Mouse (Mus musculus) midbrain, embryonic 15.5 days (tissue): ENCODE results near the gene Ntm. TPM values are rescaled to one million over a fixed set of nuclear protein-coding genes. Genes with fewer than 3 reads are reported as not detected.

Experiments used
- ATAC-seq: fragments of 200-750 bp; cut with Nextera tagmentation; replicated peaks from 2 replicates; pipeline ENCODE4 v1.8.0; 2017; ENCODE audit warnings: moderate TSS enrichment
- H3K27ac ChIP-seq: fragments of 300-500 bp; sonication (generic); 2 replicates; pipeline ENCODE4 v1.5.1; 2015; ENCODE audit warnings: mild to moderate bottlenecking, inconsistent platforms
- H3K27me3 ChIP-seq: fragments of 300-500 bp; sonication (generic); replicated peaks from 2 replicates; pipeline ENCODE4 v1.6.1; 2015; ENCODE audit warnings: inconsistent platforms
- H3K36me3 ChIP-seq: fragments of 300-500 bp; sonication (generic); replicated peaks from 2 replicates; pipeline ENCODE4 v1.6.1; 2015; ENCODE audit warnings: inconsistent platforms
- H3K4me1 ChIP-seq: fragments of 300-500 bp; sonication (generic); 2 replicates; pipeline ENCODE4 v1.6.1; 2015; ENCODE audit warnings: inconsistent platforms
- H3K4me2 ChIP-seq: fragments of 300-500 bp; sonication (generic); 2 replicates; pipeline ENCODE4 v1.6.1; 2015; ENCODE audit warnings: inconsistent platforms, mild to moderate bottlenecking, moderate library complexity
- H3K4me3 ChIP-seq: fragments of 300-500 bp; sonication (generic); 2 replicates; pipeline ENCODE4 v1.5.1; 2015; ENCODE audit warnings: mild to moderate bottlenecking, inconsistent platforms
- H3K9ac ChIP-seq: fragments of 300-500 bp; sonication (generic); 2 replicates; pipeline ENCODE4 v1.6.1; 2015; ENCODE audit warnings: mild to moderate bottlenecking, inconsistent platforms
- H3K9me3 ChIP-seq: fragments of 300-500 bp; sonication (generic); 2 replicates; pipeline ENCODE4 v1.6.1; 2016; ENCODE audit warnings: inconsistent platforms
- WGBS: fragments of 180-500 bp; shearing (Covaris S2); methylation state at CpG from one replicate; pipeline ENCODE4 v1.1.7; 2015; ENCODE audit warnings: mixed read lengths; 5-methylcytosine and 5-hydroxymethylcytosine counted together
- polyA plus RNA-seq: library from polyadenylated mRNA; unstranded; fragments of >200 nt; fragmentation: Nextera tagmentation; extraction: Ambion mirVana; gene quantifications from 2 replicates; pipeline ENCODE4 v1.2.1, GENCODE M21; 2015

The Ntm gene
- polyA plus RNA-seq, 1 experiment from 2014 or later: 246 TPM

GRCm38 (mm10) chr9:29288003-29288704, 674.8 kb downstream of the Ntm start:
- H3K36me3 ChIP-seq: no peaks in the 10 kb centered on the region
- H3K4me1 ChIP-seq: 0 out of 2 replicates have a peak, but pooled peaks cover 5% of the 10 kb centered on the region
- H3K27ac ChIP-seq: no peak overlapping the region
- no peak for ATAC-seq
- no peaks in the 10 kb centered on the region for H3K9me3 ChIP-seq
- H3K4me3 ChIP-seq: no peak overlapping the region
- WGBS: 88% methylated on average over 7 of the region's 7 CpGs
- no peak overlapping the region for H3K9ac ChIP-seq
- no peak overlapping the region for H3K4me2 ChIP-seq
- no peaks in the 10 kb centered on the region for H3K27me3 ChIP-seq

- Histone ChIP-seq H3K27ac (0 out of 2 replicates have a peak overlapping the region, but pooled peaks have one; percentile 22), H3K9ac (no peak overlapping the region), H3K4me1 (0 out of 2 replicates have a peak, but pooled peaks cover 5% of the 10 kb centered on the region), H3K36me3 (no peaks in the 10 kb centered on the region), H3K4me3 (no peak overlapping the region), H3K27me3 (no peaks in the 10 kb centered on the region), H3K9me3 (no peaks in the 10 kb centered on the region), H3K4me2 (no peak overlapping the region)
- no peak for ATAC-seq
Measured at GRCm38 (mm10) chr9:29285144-29285543, 677.8 kb downstream of the Ntm start.

- no peaks in the 10 kb centered on the region for H3K9me3 ChIP-seq
- no peak overlapping the region for H3K4me3 ChIP-seq
- H3K27ac ChIP-seq: no peak overlapping the region
- no peak overlapping the region for H3K4me2 ChIP-seq
- no peaks in the 10 kb centered on the region for H3K27me3 ChIP-seq
- no peak overlapping the region for H3K9ac ChIP-seq
- H3K4me1 ChIP-seq: peaks cover 13% of the 10 kb centered on the region; the same call in 1 of the 2 replicates
- WGBS: 71% methylated on average over 3 of the region's 3 CpGs
- no peak for ATAC-seq
- no peaks in the 10 kb centered on the region for H3K36me3 ChIP-seq
Measured at GRCm38 (mm10) chr9:29272861-29273260, 690.1 kb downstream of the Ntm start.

- Histone ChIP-seq H3K4me2 (no peak overlapping the region), H3K27me3 (no peaks in the 10 kb centered on the region), H3K36me3 (no peaks in the 10 kb centered on the region), H3K4me3 (no peak overlapping the region), H3K27ac (no peak overlapping the region), H3K9me3 (no peaks in the 10 kb centered on the region), H3K9ac (no peak overlapping the region), H3K4me1 (peaks cover 24% of the 10 kb centered on the region)
- no peak for ATAC-seq
- 86% methylated on average over 6 of the region's 6 CpGs for WGBS
Measured at GRCm38 (mm10) chr9:29269988-29270387, 693.0 kb downstream of the Ntm start.

- H3K27ac ChIP-seq: no peak overlapping the region
Measured at GRCm38 (mm10) chr9:29269277-29269646, 693.7 kb downstream of the Ntm start.

GRCm38 (mm10) chr9:29268583-29269276, 694.2 kb downstream of the Ntm start:
- H3K9me3 ChIP-seq: no peaks in the 10 kb centered on the region
- peak overlapping the region; percentile 56; the same call in 1 of the 2 replicates for H3K27ac ChIP-seq
- no peak overlapping the region for H3K4me2 ChIP-seq
- H3K9ac ChIP-seq: no peak overlapping the region
- H3K27me3 ChIP-seq: no peaks in the 10 kb centered on the region
- no peak overlapping the region for H3K4me3 ChIP-seq
- H3K36me3 ChIP-seq: no peaks in the 10 kb centered on the region
- peaks cover 26% of the 10 kb centered on the region for H3K4me1 ChIP-seq
- 73% methylated on average over 10 of the region's 10 CpGs for WGBS
- ATAC-seq: no peak

More at GRCm38 (mm10) chr9:29269277-29269646, 693.7 kb downstream of the Ntm start:
- WGBS: 93% methylated on average over 2 of the region's 2 CpGs
- Histone ChIP-seq H3K4me1 (peaks cover 26% of the 10 kb centered on the region), H3K9ac (no peak overlapping the region), H3K9me3 (no peaks in the 10 kb centered on the region), H3K4me3 (no peak overlapping the region), H3K36me3 (no peaks in the 10 kb centered on the region), H3K27me3 (no peaks in the 10 kb centered on the region), H3K4me2 (no peak overlapping the region)
- ATAC-seq: no peak

GRCm38 (mm10) chr9:29267663-29268062, 695.3 kb downstream of the Ntm start:
- Histone ChIP-seq H3K27ac (peak overlapping the region; percentile 67), H3K4me3 (no peak overlapping the region), H3K9me3 (no peaks in the 10 kb centered on the region), H3K4me2 (no peak overlapping the region), H3K27me3 (no peaks in the 10 kb centered on the region), H3K36me3 (no peaks in the 10 kb centered on the region), H3K4me1 (peaks cover 24% of the 10 kb centered on the region), H3K9ac (no peak overlapping the region)
- 43% methylated on average over 3 of the region's 3 CpGs for WGBS
- ATAC-seq: 0 out of 2 replicates have a peak, but pooled peaks have one; percentile 43

GRCm38 (mm10) chr9:29265177-29265576, 697.8 kb downstream of the Ntm start:
- Histone ChIP-seq H3K4me3 (no peak overlapping the region), H3K4me2 (no peak overlapping the region), H3K9ac (no peak overlapping the region), H3K9me3 (no peaks in the 10 kb centered on the region), H3K4me1 (peaks cover 24% of the 10 kb centered on the region), H3K27me3 (no peaks in the 10 kb centered on the region), H3K27ac (no peak overlapping the region), H3K36me3 (no peaks in the 10 kb centered on the region)
- ATAC-seq: no peak; the same call in 1 of the 2 replicates
- WGBS: 61% methylated on average over 4 of the region's 4 CpGs

GRCm38 (mm10) chr9:29262836-29263235, 700.1 kb downstream of the Ntm start:
- no peak overlapping the region for H3K9ac ChIP-seq
- peaks cover 13% of the 10 kb centered on the region for H3K4me1 ChIP-seq
- H3K4me2 ChIP-seq: no peak overlapping the region
- no peak overlapping the region for H3K4me3 ChIP-seq
- no peaks in the 10 kb centered on the region for H3K27me3 ChIP-seq
- no peaks in the 10 kb centered on the region for H3K36me3 ChIP-seq
- 59% methylated on average over 3 of the region's 3 CpGs for WGBS
- ATAC-seq: no peak
- no peaks in the 10 kb centered on the region for H3K9me3 ChIP-seq
- no peak overlapping the region for H3K27ac ChIP-seq

- H3K4me3 ChIP-seq: no peak overlapping the region
- no peaks in the 10 kb centered on the region for H3K27me3 ChIP-seq
- H3K9me3 ChIP-seq: no peaks in the 10 kb centered on the region
- no peak overlapping the region for H3K9ac ChIP-seq
- peaks cover 2% of the 10 kb centered on the region; the same call in 1 of the 2 replicates for H3K4me1 ChIP-seq
- ATAC-seq: no peak
- WGBS: 84% methylated on average over 2 of the region's 2 CpGs
- H3K27ac ChIP-seq: no peak overlapping the region
- no peaks in the 10 kb centered on the region for H3K36me3 ChIP-seq
- H3K4me2 ChIP-seq: no peak overlapping the region
Measured at GRCm38 (mm10) chr9:29252866-29253265, 710.1 kb downstream of the Ntm start.

- Histone ChIP-seq H3K4me3 (no peak overlapping the region), H3K4me2 (no peak overlapping the region), H3K9me3 (no peaks in the 10 kb centered on the region), H3K36me3 (no peaks in the 10 kb centered on the region), H3K27me3 (no peaks in the 10 kb centered on the region), H3K4me1 (peaks cover 5% of the 10 kb centered on the region; the same call in 1 of the 2 replicates), H3K27ac (no peak overlapping the region), H3K9ac (no peak overlapping the region)
- WGBS: 72% methylated on average over 3 of the region's 3 CpGs
- ATAC-seq: no peak
Measured at GRCm38 (mm10) chr9:29250813-29251212, 712.1 kb downstream of the Ntm start.

- Histone ChIP-seq H3K27ac (no peak overlapping the region), H3K4me3 (no peak overlapping the region), H3K27me3 (no peaks in the 10 kb centered on the region), H3K36me3 (no peaks in the 10 kb centered on the region), H3K4me2 (no peak overlapping the region), H3K9ac (no peak overlapping the region), H3K9me3 (no peaks in the 10 kb centered on the region), H3K4me1 (peaks cover 9% of the 10 kb centered on the region)
- ATAC-seq: no peak
- 49% methylated on average over 3 of the region's 3 CpGs for WGBS
Measured at GRCm38 (mm10) chr9:29247812-29248211, 715.1 kb downstream of the Ntm start.
